Mouse (Mus musculus): ENCODE measurements around the gene Osbp.

Osbp gene

GRCm38 (mm10) chr19:11987841-11988240, 22.1 kb downstream of the Osbp start:
- no peak for DNase-seq (ENCODE audit: low spot score)

DNA sequence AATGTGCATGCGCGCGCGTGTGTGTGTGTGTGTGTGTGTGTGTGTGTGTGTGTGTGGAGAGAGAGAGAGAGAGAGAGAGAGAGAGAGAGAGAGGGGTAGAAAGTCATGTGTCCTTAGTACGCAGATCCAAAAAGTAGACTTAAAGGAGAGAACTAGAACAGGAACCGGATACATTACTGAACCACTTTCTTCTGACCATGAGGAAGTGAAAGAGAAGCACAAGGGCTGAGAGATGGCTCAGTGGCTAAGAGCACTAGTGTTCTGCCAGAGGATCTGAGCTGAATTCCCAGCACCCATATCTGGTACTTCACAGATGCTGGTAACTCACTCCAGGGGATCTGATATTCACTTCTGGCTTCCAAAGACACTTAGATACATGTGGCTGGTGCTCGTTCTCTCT, 23.6 kb downstream of the Osbp start:
- DNase-seq (ENCODE audit: low spot score): no peak

DNA sequence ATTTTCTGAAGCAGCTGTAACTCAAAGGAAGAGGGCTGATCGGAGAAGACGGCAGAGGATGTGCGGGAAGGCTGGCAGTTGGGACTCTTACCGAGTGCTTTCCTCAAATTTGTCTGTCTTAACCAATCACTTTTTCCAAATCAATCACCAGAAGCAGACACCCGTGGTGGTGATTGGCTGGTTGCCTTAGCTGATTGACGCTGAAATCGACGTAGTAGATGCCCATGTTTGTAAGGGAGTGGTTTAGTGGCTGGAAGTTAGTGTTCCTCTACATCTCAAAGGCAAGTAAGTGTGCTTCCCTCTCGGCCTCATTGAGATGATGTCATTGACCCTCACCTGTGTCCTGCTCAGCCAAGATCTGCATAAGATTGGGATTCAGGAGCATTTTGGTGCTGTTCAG, 26.3 kb downstream of the Osbp start:
- no peak for DNase-seq (ENCODE audit: low spot score)

DNA sequence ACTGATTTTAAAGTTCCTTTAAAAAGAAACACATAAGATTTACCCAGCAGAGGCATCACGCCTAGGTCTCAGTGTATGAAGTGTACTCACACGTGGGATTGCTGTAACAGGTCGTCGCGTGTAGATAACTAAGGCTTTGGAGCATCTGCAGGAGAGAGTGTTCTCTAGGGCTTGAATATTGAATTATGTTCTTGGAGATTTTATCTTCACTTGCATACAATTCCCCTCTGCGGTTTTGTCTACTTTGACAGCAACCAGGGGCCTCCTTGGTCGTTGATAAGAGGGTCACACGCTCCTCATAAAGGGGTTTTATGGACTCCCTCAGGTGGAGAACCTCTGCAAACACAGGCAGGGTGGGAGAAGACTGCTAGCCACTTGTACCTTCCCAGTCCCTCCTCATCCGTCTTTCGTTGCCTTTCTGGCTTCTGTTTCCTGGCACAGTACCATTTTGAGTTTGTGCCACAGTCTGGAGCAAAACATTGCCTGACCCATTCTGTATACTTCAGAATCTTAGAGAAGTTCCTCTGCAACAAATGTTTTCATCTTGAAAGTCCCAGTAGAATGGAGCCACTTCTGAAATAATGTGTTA, 26.8 kb downstream of the Osbp start:
- DNase-seq (ENCODE audit: low spot score): no peak

GRCm38 (mm10) chr19:11994703-11995431, 29.1 kb downstream of the Osbp start:
- DNase-seq (ENCODE audit: low spot score): no peak

- DNase-seq (ENCODE audit: low spot score): no peak
Observed at GRCm38 (mm10) chr19:11995722-11996448, 30.1 kb downstream of the Osbp start.

DNA sequence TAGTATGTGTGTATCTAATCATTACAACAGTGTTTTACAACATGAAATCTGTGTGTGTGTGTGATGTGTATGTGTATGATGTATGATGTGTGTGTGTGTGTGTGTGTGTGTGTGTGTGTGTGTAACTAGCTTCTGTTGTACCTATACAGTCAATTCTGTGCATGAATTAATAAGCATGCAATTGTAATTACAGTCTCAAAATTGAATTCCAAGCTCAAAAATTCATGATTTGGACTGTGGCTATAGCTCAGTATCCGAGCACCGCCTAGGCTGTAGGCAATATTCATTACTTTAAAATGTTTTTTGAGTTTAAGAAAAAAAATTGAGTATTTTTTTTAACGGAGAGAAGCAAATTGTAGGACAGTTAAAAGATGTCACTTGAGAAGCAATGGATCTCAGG, 35.9 kb downstream of the Osbp start:
- no peak for DNase-seq (ENCODE audit: low spot score)

DNA sequence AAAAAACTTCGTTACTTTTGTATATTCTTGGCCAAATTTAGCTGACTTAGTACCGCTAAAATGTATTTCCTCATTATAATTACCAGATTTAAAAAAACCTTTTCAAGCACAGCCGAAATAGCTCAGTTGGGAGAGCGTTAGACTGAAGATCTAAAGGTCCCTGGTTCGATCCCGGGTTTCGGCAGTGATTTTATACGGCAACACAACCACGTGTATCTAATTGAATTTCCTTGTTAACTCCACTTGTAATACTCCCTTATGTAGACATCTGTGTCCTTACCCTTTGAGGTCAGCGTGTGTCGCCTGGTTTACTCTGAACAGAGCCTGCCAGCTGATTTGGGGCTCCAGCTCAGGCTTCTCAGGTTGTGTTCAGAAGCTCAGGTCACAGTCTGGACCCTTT, 36.4 kb downstream of the Osbp start:
- DNase-seq (ENCODE audit: low spot score): peak; percentile 67

DNA sequence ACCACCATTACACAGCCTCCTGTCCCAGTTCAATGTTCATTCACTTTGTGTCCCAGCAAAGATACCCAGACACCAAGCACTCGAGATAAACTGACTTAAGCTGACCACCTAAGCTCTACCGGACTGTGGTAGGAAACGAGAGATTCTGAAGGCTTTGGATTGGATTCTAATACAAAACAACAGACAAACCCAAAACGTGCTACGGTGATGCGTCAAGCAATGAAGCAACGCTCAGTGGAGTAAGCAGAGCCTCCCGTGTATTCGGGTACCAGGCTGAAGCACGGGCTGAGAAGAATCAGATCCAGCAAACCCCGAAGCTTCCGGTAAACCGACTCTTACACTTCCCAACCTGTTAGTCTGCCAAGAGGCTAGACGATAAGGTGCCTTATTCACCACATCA, 37.0 kb downstream of the Osbp start:
- no peak for DNase-seq (ENCODE audit: low spot score)

GRCm38 (mm10) chr19:12003568-12003967, 37.8 kb downstream of the Osbp start:
- no peak for DNase-seq (ENCODE audit: low spot score)

DNA sequence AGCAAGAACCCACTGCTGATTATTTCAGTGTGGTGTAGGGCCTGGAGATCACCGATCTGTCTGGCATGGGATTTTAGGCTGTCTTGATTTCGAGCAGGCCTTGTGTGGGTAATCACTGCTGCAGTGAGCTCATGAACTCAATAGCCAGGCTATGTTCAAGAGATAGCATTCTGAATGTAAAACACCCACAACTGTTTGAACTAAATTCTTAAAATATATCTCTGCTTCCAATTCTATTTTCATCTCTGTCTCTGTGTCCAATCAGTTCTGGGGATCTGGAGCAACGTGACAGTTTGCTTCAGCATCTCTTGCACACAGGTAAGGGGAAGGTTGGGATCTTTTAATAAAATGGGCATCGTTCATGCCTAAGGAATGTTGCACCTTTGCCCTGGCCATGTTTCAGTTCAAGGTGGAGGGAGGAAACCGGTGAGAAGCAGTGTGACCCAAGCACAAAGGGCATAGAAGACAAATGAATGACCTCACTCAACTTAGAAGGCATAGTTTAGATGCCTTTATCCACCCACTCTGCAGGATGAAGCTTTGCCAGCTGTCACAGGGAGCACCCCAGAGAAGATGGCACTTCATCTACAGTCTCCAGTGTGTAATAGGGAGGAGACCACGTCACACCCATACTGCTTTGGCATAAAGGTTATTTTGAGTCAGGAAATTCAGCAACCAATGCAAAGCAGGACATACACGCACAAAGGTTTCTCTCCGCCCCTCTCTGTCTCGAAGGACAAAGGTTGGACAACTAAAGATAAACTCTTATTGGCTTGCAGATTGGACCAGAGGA, 38.7 kb downstream of the Osbp start:
- DNase-seq (ENCODE audit: low spot score): no peak

GRCm38 (mm10) chr19:12005376-12006360, 39.9 kb downstream of the Osbp start:
- peak; percentile 89 for DNase-seq (ENCODE audit: low spot score)

GRCm38 (mm10) chr19:12006361-12006947, 40.7 kb downstream of the Osbp start:
- DNase-seq (ENCODE audit: low spot score): peak; percentile 36

- DNase-seq (ENCODE audit: low spot score): peak; percentile 60
Observed at GRCm38 (mm10) chr19:12007105-12007931, 41.6 kb downstream of the Osbp start.

GRCm38 (mm10) chr19:12008410-12009380, 43.0 kb downstream of the Osbp start:
- DNase-seq (ENCODE audit: low spot score): no peak

GRCm38 (mm10) chr19:12009501-12010280, 44.0 kb downstream of the Osbp start:
- DNase-seq (ENCODE audit: low spot score): peak; percentile 84

- peak; percentile 41 for DNase-seq (ENCODE audit: low spot score)
Observed at GRCm38 (mm10) chr19:12010281-12010771, 44.6 kb downstream of the Osbp start.
